ENCODE assay signal across 17 mouse cellular contexts in the genomic region with DNA sequence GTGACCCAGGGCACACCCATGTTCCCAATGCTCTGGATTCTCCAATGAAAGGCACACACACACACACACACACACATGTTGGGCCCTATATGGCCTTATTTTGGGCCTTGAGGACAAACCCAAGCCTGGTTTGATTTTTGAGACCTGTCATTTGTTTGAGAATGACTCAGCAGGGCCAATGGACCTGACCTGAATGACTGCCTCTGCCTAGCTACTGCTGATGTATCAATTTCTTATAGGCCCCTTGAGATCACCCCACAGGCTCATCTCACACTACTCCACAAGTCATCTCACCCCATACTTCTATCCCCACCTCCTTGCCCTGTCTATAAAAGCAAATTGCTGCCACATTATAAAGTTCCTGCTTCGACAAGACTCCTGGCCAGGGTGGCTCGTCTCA. TPM values are rescaled to one million over a fixed set of nuclear protein-coding genes. Genes with fewer than 3 reads are reported as not detected.
DNase-seq lines count a peak whose midpoint lies in the region; ATAC-seq lines count a peak whose summit lies in the region.
"Had no signal": no experiment of that assay in that cellular context is flagged by ENCODE, and none has a peak within 500 bp of the region (broad histone marks: within the 10 kb centered on the region; RNA-seq: fewer than 3 reads in every experiment).

No protein-coding gene starts in this region.

- intact Hi-C loops in left cerebral cortex, postnatal 36 days (cut with DNase I): no loop called here

- peak; percentile 12 for DNase-seq in CD4-positive, CD25-positive, alpha-beta regulatory T cell, adult 2 months (ENCODE audit: low read depth, low spot score)
- DNase-seq in A20 (ENCODE audit: low read depth, low spot score) (peak; percentile 30), R1 (ENCODE audit: low read depth, low spot score) (peak; percentile 53)
- DNase-seq in left cerebral cortex, postnatal 36 days (ENCODE audit: low spot score in 2 of 2): no peak
- DNase-seq in B cell, adult 2 months: no peak
- DNase-seq in spleen, postnatal 36 days (ENCODE audit: low spot score in 2 of 2): no peak
- DNase-seq: cerebellum, adult 11 months; cerebellum, adult 9-11 months; gastrocnemius, postnatal 25 days; heart, adult 2 months; kidney, adult 2 months; lung, postnatal 4 days; thymus, postnatal 25 days had no signal

- no peak for ATAC-seq in CD4-positive, CD25-positive, alpha-beta regulatory T cell, adult 4 months
- peak; percentile 33; the same call in 1 of the 2 replicates for ATAC-seq in megakaryocyte progenitor cell, adult 5-6 weeks (replicated peaks; ENCODE audit: poor library complexity)
- ATAC-seq: forebrain, embryonic 16.5 days; midbrain, embryonic 16.5 days had no signal

RNA-seq across cellular contexts. Expression of a gene that starts 48.2 kb away (rescaled TPM):
- 10 to 100 TPM; 81.0 to 83.6 TPM for polyA plus RNA-seq in CD4-positive, CD25-positive, alpha-beta regulatory T cell, adult 4 months (2017; shearing (Covaris generic))
- 67.1 and 74.9 TPM in 2 replicates for total RNA-seq in megakaryocyte progenitor cell, adult 5-6 weeks (2015)
- 49.8 and 64.3 TPM in 2 replicates for total RNA-seq in megakaryocyte progenitor cell, adult 5-6 weeks (2017)
- 10 to 100 TPM in 1 of 2 experiments, 1 to 10 TPM in 1; 9.5 to 12.3 TPM for total RNA-seq in left cerebral cortex, postnatal 36 days (2021)

Comparison
In these comparisons a context has a peak if more than half of its experiments do, and no peak if none do; other contexts are left out.
1. DNase-seq: peak in CD4-positive, CD25-positive, alpha-beta regulatory T cell, adult 2 months (single experiment), A20 (single experiment) and R1 (single experiment); none in left cerebral cortex, postnatal 36 days (0 of 2), B cell, adult 2 months (0 of 2) and spleen, postnatal 36 days (0 of 2).